Mouse (Mus musculus): ENCODE measurements around the gene Hist1h4d. TPM values are rescaled to one million over a fixed set of nuclear protein-coding genes. Genes with fewer than 3 reads are reported as not detected.

Hist1h4d gene
- polyA plus RNA-seq, 1 experiment = 18.7 TPM

- no peak for DNase-seq (ENCODE audit: low read depth)
- TF ChIP-seq POLR2A (IDR thresholded peaks at IDR 0.05; ENCODE audit: borderline replicate concordance, extremely low read depth, insufficient read depth, insufficient read length, poor library complexity, severe bottlenecking) = no peak
Observed at GRCm38 (mm10) chr13:23541497-23541896, 39.9 kb upstream of the Hist1h4d start.

DNA sequence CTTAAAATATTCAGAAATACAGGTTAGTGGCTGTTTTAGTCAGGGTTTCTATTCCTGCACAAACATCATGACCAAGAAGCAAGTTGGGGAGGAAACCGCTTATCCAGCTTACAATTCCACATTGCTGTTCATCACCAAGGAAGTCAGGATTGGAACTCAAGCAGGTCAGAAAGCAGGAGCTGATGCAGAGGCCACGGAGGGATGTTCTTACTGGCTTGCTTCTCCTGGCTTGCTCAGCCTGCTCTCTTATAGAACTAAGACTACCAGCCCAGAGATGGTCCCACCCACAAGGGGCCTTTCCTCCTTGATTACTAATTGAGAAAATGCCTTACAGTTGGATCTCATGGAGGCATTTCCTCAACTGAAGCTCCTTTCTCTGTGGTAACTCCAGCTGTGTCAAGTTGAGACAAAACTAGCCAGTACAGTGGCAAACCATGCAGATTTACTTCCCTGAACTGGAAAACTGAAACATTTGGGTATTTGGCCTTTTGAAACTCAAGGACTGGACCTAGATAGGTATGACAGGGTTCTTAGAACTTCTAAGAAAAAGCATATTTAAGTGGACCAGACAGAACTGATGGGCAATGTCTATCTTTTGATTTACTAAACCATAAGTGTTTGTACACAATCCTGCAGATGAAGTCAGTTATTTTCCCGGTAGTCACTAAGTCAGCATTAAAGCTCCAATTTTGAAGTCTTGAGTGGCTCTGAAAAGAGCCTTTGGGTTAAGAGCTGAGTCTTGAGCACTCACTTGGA is 39.0 kb upstream of the Hist1h4d start:
- peak; percentile 11 for DNase-seq (ENCODE audit: low read depth)

- TF ChIP-seq POLR2A (IDR thresholded peaks at IDR 0.05; ENCODE audit: borderline replicate concordance, extremely low read depth, insufficient read depth, insufficient read length, poor library complexity, severe bottlenecking) = peak; percentile 37; the same call in 1 of the 2 replicates
- peak; percentile 98 for DNase-seq (ENCODE audit: low read depth)
Observed at GRCm38 (mm10) chr13:23542999-23543607, 38.3 kb upstream of the Hist1h4d start, which contains the start of gene Hist1h2bh. Gene Hist1h2bh (minus strand): TSS chr13:23543392.

DNA sequence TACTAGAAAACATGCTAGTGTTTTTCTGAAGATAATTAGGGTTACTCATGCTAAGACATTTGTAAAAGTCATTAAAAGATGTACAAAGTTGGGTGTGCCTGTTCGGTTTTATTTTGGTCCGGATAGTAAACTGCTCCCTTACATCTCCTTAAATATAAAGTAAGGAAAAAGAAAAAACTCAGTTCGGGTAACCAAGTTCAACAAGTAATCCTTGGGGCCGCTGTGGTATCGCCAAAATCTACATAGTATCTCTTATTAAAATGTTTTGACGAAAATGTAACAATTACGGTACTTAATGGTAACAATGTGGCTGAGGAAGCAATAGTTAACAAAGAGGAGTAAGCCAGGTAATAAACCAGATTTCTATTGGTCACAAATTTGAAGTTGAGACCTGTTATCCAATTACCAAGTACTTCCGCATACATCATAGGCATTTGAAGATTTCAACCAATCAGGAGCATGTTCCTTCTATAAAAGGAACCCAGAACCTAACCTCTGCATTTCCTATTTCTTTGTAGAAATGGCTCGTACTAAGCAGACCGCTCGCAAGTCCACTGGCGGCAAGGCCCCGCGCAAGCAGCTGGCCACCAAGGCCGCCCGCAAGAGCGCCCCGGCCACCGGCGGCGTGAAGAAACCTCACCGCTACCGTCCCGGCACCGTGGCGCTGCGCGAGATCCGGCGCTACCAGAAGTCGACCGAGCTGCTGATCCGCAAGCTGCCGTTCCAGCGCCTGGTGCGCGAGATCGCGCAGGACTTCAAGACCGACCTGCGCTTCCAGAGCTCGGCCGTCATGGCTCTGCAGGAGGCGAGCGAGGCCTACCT is 37.2 kb upstream of the Hist1h4d start, which contains the start of gene Hist1h3f:
Hist1h3f (plus strand) TSS at position 88 of the 822 bp plus-strand sequence.
- TF ChIP-seq CTCF (IDR thresholded peaks at IDR 0.05; ENCODE audit: borderline replicate concordance, extremely low read depth, insufficient read depth, insufficient read length) (no peak), POLR2A (IDR thresholded peaks at IDR 0.05; ENCODE audit: borderline replicate concordance, extremely low read depth, insufficient read depth, insufficient read length, poor library complexity, severe bottlenecking) (peak; percentile 77; the same call in 1 of the 2 replicates)
- DNase-seq (ENCODE audit: low read depth) = peak; percentile 98

- peak; percentile 27 for DNase-seq (ENCODE audit: low read depth)
Observed at GRCm38 (mm10) chr13:23544787-23545120, 36.6 kb upstream of the Hist1h4d start.

- TF ChIP-seq CTCF (IDR thresholded peaks at IDR 0.05; ENCODE audit: borderline replicate concordance, extremely low read depth, insufficient read depth, insufficient read length) (no peak), POLR2A (IDR thresholded peaks at IDR 0.05; ENCODE audit: borderline replicate concordance, extremely low read depth, insufficient read depth, insufficient read length, poor library complexity, severe bottlenecking) (no peak)
- no peak for DNase-seq (ENCODE audit: low read depth)
Observed at GRCm38 (mm10) chr13:23546694-23547093, 34.7 kb upstream of the Hist1h4d start.

DNA sequence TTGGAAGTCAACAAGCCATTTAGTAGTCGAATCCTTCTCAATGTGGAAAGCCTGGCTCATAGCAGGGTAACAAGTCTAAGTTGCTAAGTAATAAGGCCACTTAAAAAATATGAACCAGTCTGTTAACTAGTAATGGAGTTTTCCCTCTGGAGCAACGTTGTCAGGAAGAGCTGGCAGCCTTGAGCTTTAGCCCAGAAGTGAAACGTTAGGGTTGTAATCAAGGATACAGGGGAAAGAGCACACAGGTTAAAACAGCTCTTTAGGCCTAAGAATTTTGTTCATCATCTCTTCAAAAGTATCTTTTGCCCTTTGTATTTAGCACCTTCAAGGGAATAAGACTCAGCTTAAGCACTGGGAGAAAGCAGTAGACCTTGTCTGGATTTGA is 30.6 kb upstream of the Hist1h4d start:
- TF ChIP-seq POLR2A (IDR thresholded peaks at IDR 0.05; ENCODE audit: borderline replicate concordance, extremely low read depth, insufficient read depth, insufficient read length, poor library complexity, severe bottlenecking) = no peak
- no peak for TF ChIP-seq CTCF (IDR thresholded peaks at IDR 0.05; ENCODE audit: borderline replicate concordance, extremely low read depth, insufficient read depth, insufficient read length)
- peak; percentile 56 for DNase-seq (ENCODE audit: low read depth)

DNA sequence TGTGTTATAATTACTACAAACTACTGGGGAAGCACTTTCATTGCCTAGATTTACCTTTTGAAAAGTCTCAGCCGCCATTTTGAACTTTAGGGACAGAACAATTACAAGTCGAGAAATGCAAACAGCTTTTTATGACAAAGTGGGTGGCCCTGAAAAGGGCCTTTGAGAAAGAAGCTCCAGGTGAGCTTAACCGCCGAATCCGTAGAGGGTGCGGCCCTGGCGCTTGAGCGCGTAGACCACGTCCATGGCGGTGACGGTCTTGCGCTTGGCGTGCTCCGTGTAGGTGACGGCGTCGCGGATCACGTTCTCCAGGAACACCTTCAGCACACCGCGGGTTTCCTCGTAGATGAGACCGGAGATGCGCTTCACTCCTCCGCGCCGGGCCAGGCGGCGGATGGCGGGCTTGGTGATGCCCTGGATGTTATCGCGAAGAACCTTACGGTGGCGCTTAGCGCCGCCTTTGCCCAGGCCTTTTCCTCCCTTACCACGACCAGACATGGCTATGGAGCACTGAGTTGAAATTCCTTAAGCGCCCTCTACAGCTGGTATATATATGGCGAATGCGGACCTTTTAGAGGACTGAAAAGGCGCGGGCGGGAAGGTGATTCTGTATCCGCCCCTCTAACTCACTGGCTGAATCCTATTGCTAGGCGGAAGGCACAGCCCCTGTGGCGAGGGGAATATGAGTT is 30.1 kb upstream of the Hist1h4d start, which contains the start of gene Hist1h4f:
Hist1h4f (minus strand) TSS at position 503 of the 689 bp plus-strand sequence.
- DNase-seq (ENCODE audit: low read depth) = peak; percentile 98

DNA sequence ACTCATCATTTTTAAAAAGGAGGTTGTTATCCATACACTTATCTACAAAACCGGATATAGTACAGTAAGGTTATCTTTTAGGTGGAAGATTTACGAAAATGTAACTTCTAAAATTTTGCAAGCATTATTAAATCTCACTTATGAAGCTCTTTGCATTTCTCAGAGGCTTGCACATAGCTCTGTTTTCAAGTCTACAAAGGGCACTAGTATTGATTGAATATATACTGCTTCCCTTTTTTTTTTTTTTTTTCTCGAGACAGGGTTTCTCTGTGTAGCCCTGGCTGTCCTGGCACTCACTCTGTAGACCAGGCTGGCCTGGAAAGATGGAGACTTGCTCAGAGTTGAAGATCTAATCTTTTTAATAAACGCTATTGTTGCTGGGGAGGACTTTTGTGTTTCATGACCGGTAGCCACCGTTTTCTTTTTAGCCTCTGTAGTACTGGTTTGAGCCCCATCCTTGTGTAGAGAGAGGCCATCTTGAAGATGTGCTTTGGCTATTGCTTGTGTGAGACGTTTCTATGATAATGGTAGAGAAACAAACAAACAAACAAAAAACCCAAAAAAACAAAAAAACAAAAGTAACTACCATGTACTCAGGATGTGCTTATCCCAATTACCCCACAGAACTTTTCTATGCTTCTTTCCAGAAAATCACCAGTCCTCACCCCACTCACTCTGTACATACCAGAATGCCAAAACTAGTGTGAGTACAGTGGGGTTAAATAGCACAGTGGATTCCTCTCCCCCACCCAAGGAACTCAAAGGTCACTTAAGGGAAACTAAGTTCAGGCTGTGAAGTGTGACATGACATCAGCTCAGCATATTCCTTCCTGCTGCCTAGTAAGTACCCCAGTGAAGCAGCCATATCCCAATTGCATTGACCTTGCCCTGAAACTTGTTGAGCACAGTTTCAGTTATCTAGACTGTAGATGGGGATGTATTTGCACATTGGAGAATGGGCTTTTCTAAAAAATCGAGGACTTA is 29.2 kb upstream of the Hist1h4d start:
- no peak for DNase-seq (ENCODE audit: low read depth)
- TF ChIP-seq CTCF (IDR thresholded peaks at IDR 0.05; ENCODE audit: borderline replicate concordance, extremely low read depth, insufficient read depth, insufficient read length) (no peak), POLR2A (IDR thresholded peaks at IDR 0.05; ENCODE audit: borderline replicate concordance, extremely low read depth, insufficient read depth, insufficient read length, poor library complexity, severe bottlenecking) (no peak)

More for the DNA sequence above, 30.1 kb upstream of the Hist1h4d start, which contains the start of gene Hist1h4f:
- TF ChIP-seq POLR2A (IDR thresholded peaks at IDR 0.05; ENCODE audit: borderline replicate concordance, extremely low read depth, insufficient read depth, insufficient read length, poor library complexity, severe bottlenecking) (peak; percentile 29; the same call in 1 of the 2 replicates), CTCF (IDR thresholded peaks at IDR 0.05; ENCODE audit: borderline replicate concordance, extremely low read depth, insufficient read depth, insufficient read length) (peak; percentile 45; the same call in 1 of the 2 replicates)

DNA sequence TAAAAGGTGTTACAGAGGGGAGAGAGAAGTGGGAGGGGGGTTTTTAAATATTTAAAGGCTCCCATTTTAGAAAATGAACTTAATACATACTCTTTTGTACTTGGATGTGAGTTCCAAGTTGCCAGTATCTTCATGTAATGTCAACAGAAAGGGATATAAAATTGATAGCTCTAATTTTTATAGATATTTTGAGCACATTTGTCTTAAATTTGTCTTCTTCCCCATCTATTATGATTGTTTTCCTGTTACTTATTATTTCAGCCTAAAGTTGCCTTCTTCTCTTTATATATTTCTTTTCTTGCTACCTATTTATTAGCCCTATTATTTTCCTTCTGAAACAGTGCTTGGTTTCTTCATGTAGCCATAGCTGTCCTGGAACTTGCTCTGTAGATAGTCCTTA is 28.4 kb upstream of the Hist1h4d start, which contains the start of gene Hist1h1d:
Hist1h1d (plus strand) TSS at position 301 of the 400 bp plus-strand sequence.
- no peak for DNase-seq (ENCODE audit: low read depth)
- TF ChIP-seq CTCF (IDR thresholded peaks at IDR 0.05; ENCODE audit: borderline replicate concordance, extremely low read depth, insufficient read depth, insufficient read length) = no peak
- no peak for TF ChIP-seq POLR2A (IDR thresholded peaks at IDR 0.05; ENCODE audit: borderline replicate concordance, extremely low read depth, insufficient read depth, insufficient read length, poor library complexity, severe bottlenecking)

All from brain, embryonic 14.5 days (tissue).